Mouse (Mus musculus) embryo, embryonic 10.5 days (tissue): Measurements from ENCODE around the gene Gm10160.

ENCODE experiments used
- DNase-seq: peaks from one replicate; pipeline ENCODE4 v3.0.0-alpha.2; 2015; ENCODE audit warnings: low spot score

Gm10160 gene

GRCm38 (mm10) chr7:81855694-81856093 lies at the start of gene Gm10160:
Gm10160 (minus strand) TSS chr7:81855794.
- DNase-seq: no peak

- no peak for DNase-seq
Measured at GRCm38 (mm10) chr7:81904926-81905325, 49.3 kb upstream of the Gm10160 start.

- no peak for DNase-seq
Measured at GRCm38 (mm10) chr7:81904094-81904493, 48.5 kb upstream of the Gm10160 start.

GRCm38 (mm10) chr7:81899361-81899760 lies 43.8 kb upstream of the Gm10160 start:
- no peak for DNase-seq

- no peak for DNase-seq
Measured at GRCm38 (mm10) chr7:81885128-81885527, 29.5 kb upstream of the Gm10160 start.

- DNase-seq: no peak
Measured at GRCm38 (mm10) chr7:81881600-81881999, 26.0 kb upstream of the Gm10160 start.

- DNase-seq: no peak
Measured at GRCm38 (mm10) chr7:81880797-81881196, 25.2 kb upstream of the Gm10160 start.

GRCm38 (mm10) chr7:81880286-81880685 lies 24.7 kb upstream of the Gm10160 start:
- no peak for DNase-seq

GRCm38 (mm10) chr7:81875372-81875771 lies 19.8 kb upstream of the Gm10160 start:
- no peak for DNase-seq

GRCm38 (mm10) chr7:81874636-81875035 lies 19.0 kb upstream of the Gm10160 start:
- no peak for DNase-seq

- no peak for DNase-seq
Measured at GRCm38 (mm10) chr7:81873807-81874206, 18.2 kb upstream of the Gm10160 start.

- DNase-seq: peak; percentile 15
Measured at GRCm38 (mm10) chr7:81872493-81873013, 17.0 kb upstream of the Gm10160 start.

GRCm38 (mm10) chr7:81868158-81868557 lies 12.6 kb upstream of the Gm10160 start:
- peak; percentile 84 for DNase-seq

- DNase-seq: no peak
Measured at GRCm38 (mm10) chr7:81867231-81867930, 11.8 kb upstream of the Gm10160 start.

GRCm38 (mm10) chr7:81865937-81866336 lies 10.3 kb upstream of the Gm10160 start:
- DNase-seq: no peak

- no peak for DNase-seq
Measured at GRCm38 (mm10) chr7:81864552-81864951, 9.0 kb upstream of the Gm10160 start.

GRCm38 (mm10) chr7:81862587-81863583 lies 7.3 kb upstream of the Gm10160 start:
- peak; percentile 13 for DNase-seq

- DNase-seq: no peak
Measured at GRCm38 (mm10) chr7:81861921-81862320, 6.3 kb upstream of the Gm10160 start.

GRCm38 (mm10) chr7:81861461-81861860 lies 5.9 kb upstream of the Gm10160 start:
- no peak for DNase-seq

- DNase-seq: no peak
Measured at GRCm38 (mm10) chr7:81860996-81861395, 5.4 kb upstream of the Gm10160 start.

- DNase-seq: peak; percentile 22
Measured at GRCm38 (mm10) chr7:81860071-81860470, 4.5 kb upstream of the Gm10160 start.

- DNase-seq: peak; percentile 73
Measured at GRCm38 (mm10) chr7:81858968-81859721, 3.6 kb upstream of the Gm10160 start, which contains the start of gene Tm6sf1. Tm6sf1 (plus strand) TSS chr7:81859001.
